Mouse (Mus musculus) intestine, embryonic 14.5 days (tissue): ENCODE results near the gene Spa17. TPM values are rescaled to one million over a fixed set of nuclear protein-coding genes. Genes with fewer than 3 reads are reported as not detected.

ENCODE experiments used
- ATAC-seq: fragments of 200-750 bp; cut with Nextera tagmentation; replicated peaks from 2 replicates; pipeline ENCODE4 v1.8.0; 2017; ENCODE audit warnings: low read depth, moderate number of reproducible peaks, moderate TSS enrichment, moderate library complexity; ENCODE audit not compliant: low FRiP score, low TSS enrichment
- DNase-seq: peaks from one replicate; pipeline ENCODE4 v3.0.0-alpha.2; 2018; ENCODE audit warnings: low spot score
- H3K27ac ChIP-seq: fragments of 300-500 bp; sonication (generic); 2 replicates; pipeline ENCODE4 v1.5.1; 2014; ENCODE audit warnings: low read depth, mild to moderate bottlenecking, control low read depth
- H3K27me3 ChIP-seq: fragments of 300-500 bp; sonication (generic); replicated peaks from 2 replicates; pipeline ENCODE4 v1.6.1; 2014; ENCODE audit warnings: low read length, control low read depth; ENCODE audit not compliant: control insufficient read depth, insufficient read depth
- H3K36me3 ChIP-seq: fragments of 300-500 bp; sonication (generic); 2 replicates; pipeline ENCODE4 v1.6.1; 2014; ENCODE audit warnings: low read length, control low read depth; ENCODE audit not compliant: control insufficient read depth, insufficient read depth
- H3K4me1 ChIP-seq: fragments of 300-500 bp; sonication (generic); replicated peaks from 2 replicates; pipeline ENCODE4 v1.6.1; 2014; ENCODE audit warnings: low read length, control low read depth, mixed read lengths; ENCODE audit not compliant: control insufficient read depth, insufficient read depth
- H3K4me2 ChIP-seq: fragments of 300-500 bp; sonication (generic); 2 replicates; pipeline ENCODE4 v1.6.1; 2014; ENCODE audit warnings: low read length
- H3K4me3 ChIP-seq: fragments of 300-500 bp; sonication (generic); 2 replicates; pipeline ENCODE4 v1.5.1; 2014; ENCODE audit warnings: low read depth, low read length, control low read depth, mixed read lengths
- H3K9ac ChIP-seq: fragments of 300-500 bp; sonication (generic); 2 replicates; pipeline ENCODE4 v1.6.1; 2014; ENCODE audit warnings: mild to moderate bottlenecking, low read length
- H3K9me3 ChIP-seq: fragments of 300-500 bp; sonication (generic); 2 replicates; pipeline ENCODE4 v1.6.1; 2016; ENCODE audit warnings: low read length, control low read depth; ENCODE audit not compliant: control insufficient read depth
- WGBS: fragments of 180-500 bp; shearing (Covaris S2); extraction: QIAGEN DNeasy Blood & Tissue Kit; methylation state at CpG from one replicate; pipeline ENCODE4 v1.1.7; 2014; 5-methylcytosine and 5-hydroxymethylcytosine counted together
- polyA plus RNA-seq: library from polyadenylated mRNA; unstranded; fragments of >200 nt; fragmentation: Nextera tagmentation; extraction: Ambion mirVana; gene quantifications from 2 replicates; pipeline ENCODE4 v1.2.1, GENCODE M21; 2014

The Spa17 gene
- polyA plus RNA-seq, 1 experiment from 2014 or later: 4.7 TPM

GRCm38 (mm10) chr9:37613911-37614280 lies 374 bp upstream of the Spa17 start:
- WGBS: 24% methylated on average over 6 of the region's 6 CpGs
- ATAC-seq (no peak; the same call in 1 of the 2 replicates), DNase-seq (no peak)
- Histone ChIP-seq H3K27me3 (no peaks in the 10 kb centered on the region), H3K9me3 (no peaks in the 10 kb centered on the region), H3K36me3 (no peaks in the 10 kb centered on the region), H3K4me2 (peak overlapping the region; percentile 73), H3K4me3 (peak overlapping the region; percentile 67), H3K9ac (peak overlapping the region; percentile 72), H3K27ac (no peak overlapping the region), H3K4me1 (peaks cover 6% of the 10 kb centered on the region)

DNA sequence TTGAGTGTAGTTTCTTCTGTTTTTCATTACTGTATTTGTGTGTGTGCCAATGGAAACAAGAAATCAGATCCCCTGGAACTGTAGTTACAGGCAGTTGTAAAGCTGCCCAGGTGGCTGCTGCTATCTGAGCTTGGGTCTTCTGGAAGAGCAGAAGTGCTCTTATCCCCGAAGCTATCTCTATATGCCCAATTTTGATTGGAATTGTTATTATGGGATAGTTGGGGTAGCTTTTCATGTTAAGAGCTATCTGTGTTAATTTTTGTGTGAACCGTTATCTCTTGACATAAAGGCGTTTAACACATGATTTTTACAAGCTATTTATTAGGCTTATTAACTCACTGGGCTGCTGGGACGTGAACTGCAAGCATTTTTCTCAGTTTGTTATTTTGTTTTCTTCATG lies 4.0 kb downstream of the Spa17 start:
- Histone ChIP-seq H3K4me2 (no peak overlapping the region), H3K4me1 (peaks cover 6% of the 10 kb centered on the region), H3K9ac (no peak overlapping the region), H3K27ac (no peak overlapping the region), H3K27me3 (no peaks in the 10 kb centered on the region), H3K36me3 (no peaks in the 10 kb centered on the region), H3K9me3 (no peaks in the 10 kb centered on the region), H3K4me3 (no peak overlapping the region)
- WGBS: 75% methylated on average over 4 of the region's 4 CpGs
- DNase-seq (no peak), ATAC-seq (no peak)

DNA sequence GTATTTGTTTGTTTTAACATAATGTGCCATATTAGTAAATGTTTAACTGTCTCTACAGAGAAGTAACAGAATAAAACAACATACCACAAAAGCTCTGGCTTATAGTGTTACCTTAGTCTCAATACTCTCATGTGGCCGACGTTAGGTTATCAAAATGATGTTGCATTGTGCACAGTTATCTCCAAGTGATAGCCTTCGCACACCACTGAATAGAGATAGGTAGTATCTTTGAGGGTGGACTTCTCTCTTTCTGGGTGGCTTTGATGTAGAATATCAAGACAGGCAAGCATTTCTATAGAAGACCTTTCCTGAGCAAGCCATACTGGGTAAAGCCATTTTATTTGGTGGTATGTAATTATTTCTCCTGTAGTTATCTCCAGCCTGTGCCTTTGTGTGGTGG lies 8.4 kb downstream of the Spa17 start:
- Histone ChIP-seq H3K27me3 (no peaks in the 10 kb centered on the region), H3K9ac (no peak overlapping the region), H3K9me3 (no peaks in the 10 kb centered on the region), H3K36me3 (no peaks in the 10 kb centered on the region), H3K4me1 (no peaks in the 10 kb centered on the region), H3K4me2 (no peak overlapping the region), H3K4me3 (no peak overlapping the region), H3K27ac (no peak overlapping the region)
- ATAC-seq (no peak), DNase-seq (no peak)
- 91% methylated on average over 3 of the region's 3 CpGs for WGBS

DNA sequence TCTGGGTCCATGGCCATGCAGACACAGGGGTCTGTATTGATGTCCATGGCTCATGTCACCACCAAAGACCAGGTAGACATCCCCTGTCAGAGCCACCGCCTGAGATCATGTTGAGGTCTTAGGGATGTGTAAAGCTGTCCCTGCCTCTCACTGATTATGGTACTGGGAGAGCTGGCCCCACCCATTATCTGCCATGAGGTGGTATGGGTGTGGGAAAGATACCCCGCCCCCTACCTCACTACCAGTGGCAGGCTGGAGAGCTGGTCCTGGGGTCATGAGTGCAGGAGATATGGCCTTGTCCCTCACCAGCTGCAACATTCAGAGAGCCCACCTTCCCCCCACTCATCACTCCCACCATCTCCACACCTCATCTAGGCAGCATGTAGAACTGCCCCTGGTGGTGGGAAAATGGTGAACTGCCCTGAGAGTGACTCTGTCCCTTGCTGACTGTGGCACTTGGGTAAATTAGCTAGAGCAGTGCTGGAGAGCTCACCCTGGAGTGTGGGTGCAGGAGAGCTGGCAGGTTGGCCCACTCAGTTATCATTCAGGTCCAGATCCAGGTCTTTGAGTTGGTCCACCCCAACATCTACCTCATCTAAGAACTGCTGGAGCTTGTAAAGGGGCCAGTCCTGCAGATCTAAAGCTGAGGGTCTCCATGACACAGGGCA lies 12.8 kb downstream of the Spa17 start:
- Histone ChIP-seq H3K36me3 (no peaks in the 10 kb centered on the region), H3K9me3 (no peaks in the 10 kb centered on the region), H3K27me3 (no peaks in the 10 kb centered on the region), H3K4me2 (no peak overlapping the region), H3K4me3 (no peak overlapping the region), H3K9ac (no peak overlapping the region), H3K27ac (no peak overlapping the region), H3K4me1 (no peaks in the 10 kb centered on the region)
- ATAC-seq: no peak
- no peak for DNase-seq
- 93% methylated on average over 2 of the region's 2 CpGs for WGBS

DNA sequence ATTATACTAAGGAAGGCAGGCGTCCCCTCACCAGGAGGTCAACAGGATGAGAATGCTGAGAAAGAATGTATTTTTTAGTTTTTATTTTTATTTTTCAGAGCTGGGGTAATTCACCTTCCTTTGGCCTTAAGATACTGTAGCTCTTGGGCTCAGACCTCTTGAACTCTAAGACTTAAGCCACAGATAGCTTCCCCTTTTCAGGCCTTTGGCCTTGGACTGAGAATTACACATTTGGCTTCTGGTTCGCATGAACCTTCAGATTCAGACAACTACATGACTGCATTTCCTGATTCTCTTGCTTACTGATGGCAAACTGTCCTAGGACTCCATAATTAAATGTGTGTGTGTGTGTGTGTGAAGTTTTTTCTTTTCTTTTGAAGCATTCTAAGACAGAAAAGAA lies 14.9 kb downstream of the Spa17 start:
- Histone ChIP-seq H3K9ac (no peak overlapping the region), H3K27ac (no peak overlapping the region), H3K9me3 (no peaks in the 10 kb centered on the region), H3K4me1 (no peaks in the 10 kb centered on the region), H3K4me3 (no peak overlapping the region), H3K4me2 (no peak overlapping the region), H3K36me3 (no peaks in the 10 kb centered on the region), H3K27me3 (no peaks in the 10 kb centered on the region)
- no peak for ATAC-seq
- no peak for DNase-seq
- 89% methylated on average over 2 of the region's 2 CpGs for WGBS

DNA sequence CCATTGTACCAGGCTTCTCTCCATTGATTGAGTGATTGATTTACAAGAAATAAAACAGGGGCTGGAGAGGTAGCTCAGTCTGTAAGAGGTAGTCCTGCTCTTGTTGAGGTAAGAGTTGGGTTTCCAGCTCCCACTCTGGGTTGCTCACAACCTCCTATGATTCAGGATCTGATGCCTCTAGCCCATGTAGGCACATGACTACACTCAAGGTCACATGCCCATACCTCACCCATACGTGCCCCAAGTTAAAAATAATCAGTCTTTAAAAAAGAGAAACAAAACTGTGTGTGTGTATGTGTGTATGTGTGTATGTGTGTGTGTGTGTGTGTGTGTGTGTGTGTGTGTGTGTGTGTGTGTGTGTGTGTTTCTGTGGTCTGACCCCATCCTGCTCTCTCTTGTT lies 18.0 kb downstream of the Spa17 start:
- no peaks in the 10 kb centered on the region for H3K4me1 ChIP-seq

DNA sequence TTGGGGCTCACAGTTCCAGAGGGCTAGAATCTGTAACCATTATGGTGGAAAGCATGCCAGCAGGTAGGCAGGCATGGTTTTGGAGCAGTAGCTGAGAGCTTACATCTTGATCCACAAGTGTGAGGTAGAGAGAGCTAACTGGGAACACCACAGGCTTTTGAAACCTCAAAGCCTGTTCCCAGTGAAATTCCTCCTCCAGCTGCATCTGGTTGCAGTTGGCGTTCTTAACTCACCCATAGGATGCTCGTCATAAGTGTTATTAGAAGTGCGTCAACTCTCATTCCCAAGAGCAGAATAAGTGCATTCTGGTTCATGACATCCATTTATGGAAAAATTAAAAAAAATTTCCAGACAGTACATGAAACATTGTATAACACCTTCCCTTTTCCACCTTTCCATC lies 19.8 kb downstream of the Spa17 start:
- Histone ChIP-seq H3K36me3 (no peaks in the 10 kb centered on the region), H3K4me3 (no peak overlapping the region), H3K4me1 (no peaks in the 10 kb centered on the region), H3K4me2 (no peak overlapping the region), H3K9ac (no peak overlapping the region), H3K9me3 (no peaks in the 10 kb centered on the region), H3K27me3 (no peaks in the 10 kb centered on the region), H3K27ac (no peak overlapping the region)
- 91% methylated on average over 3 of the region's 3 CpGs for WGBS
- ATAC-seq (no peak), DNase-seq (no peak)

More for the DNA sequence above, 18.0 kb downstream of the Spa17 start:
- no peak overlapping the region for H3K27ac ChIP-seq
- ATAC-seq (no peak), DNase-seq (no peak)
- H3K4me3 ChIP-seq: no peak overlapping the region
- no peaks in the 10 kb centered on the region for H3K27me3 ChIP-seq
- H3K36me3 ChIP-seq: no peaks in the 10 kb centered on the region
- no peak overlapping the region for H3K4me2 ChIP-seq
- 90% methylated on average over 1 of the region's 1 CpGs for WGBS
- H3K9ac ChIP-seq: no peak overlapping the region
- H3K9me3 ChIP-seq: no peaks in the 10 kb centered on the region

GRCm38 (mm10) chr9:37592633-37593032 lies 20.9 kb downstream of the Spa17 start:
- no peaks in the 10 kb centered on the region for H3K27me3 ChIP-seq
- H3K36me3 ChIP-seq: no peaks in the 10 kb centered on the region
- H3K9ac ChIP-seq: no peak overlapping the region
- H3K4me2 ChIP-seq: no peak overlapping the region
- DNase-seq (no peak), ATAC-seq (no peak)
- H3K4me3 ChIP-seq: no peak overlapping the region
- WGBS: 58% methylated on average over 6 of the region's 6 CpGs
- no peaks in the 10 kb centered on the region for H3K4me1 ChIP-seq
- no peaks in the 10 kb centered on the region for H3K9me3 ChIP-seq
- H3K27ac ChIP-seq: no peak overlapping the region

DNA sequence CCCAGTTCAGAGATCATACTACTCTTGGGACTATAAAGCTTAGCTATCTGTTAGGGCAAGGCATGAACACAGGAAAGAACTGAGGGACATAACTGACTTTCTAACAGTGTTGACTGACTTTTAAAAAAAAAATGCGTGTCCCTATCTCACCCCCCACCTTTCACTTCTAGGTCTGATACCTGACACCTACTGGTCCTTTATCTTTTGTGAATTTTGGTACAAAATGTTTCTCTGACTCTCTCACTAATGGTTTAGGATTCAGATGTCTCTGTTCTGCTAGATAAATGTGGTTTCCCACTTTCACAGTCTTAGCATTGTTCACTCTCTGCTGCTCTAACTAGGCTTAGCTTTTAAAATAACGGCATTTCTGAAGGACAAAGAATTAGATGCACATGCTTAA lies 21.5 kb downstream of the Spa17 start:
- DNase-seq: no peak
- no peak overlapping the region for H3K4me3 ChIP-seq
- H3K27ac ChIP-seq: no peak overlapping the region
- H3K4me2 ChIP-seq: no peak overlapping the region
- no peaks in the 10 kb centered on the region for H3K4me1 ChIP-seq
- ATAC-seq: no peak
- H3K9ac ChIP-seq: no peak overlapping the region
- H3K9me3 ChIP-seq: no peaks in the 10 kb centered on the region
- WGBS: 75% methylated on average over 2 of the region's 2 CpGs
- no peaks in the 10 kb centered on the region for H3K27me3 ChIP-seq
- no peaks in the 10 kb centered on the region for H3K36me3 ChIP-seq
